Mouse (Mus musculus): ENCODE results near the gene Fam20c. TPM values are rescaled to one million over a fixed set of nuclear protein-coding genes. Genes with fewer than 3 reads are reported as not detected.

Gene Fam20c
- polyA plus RNA-seq, 1 experiment, result 3.4 TPM

DNA sequence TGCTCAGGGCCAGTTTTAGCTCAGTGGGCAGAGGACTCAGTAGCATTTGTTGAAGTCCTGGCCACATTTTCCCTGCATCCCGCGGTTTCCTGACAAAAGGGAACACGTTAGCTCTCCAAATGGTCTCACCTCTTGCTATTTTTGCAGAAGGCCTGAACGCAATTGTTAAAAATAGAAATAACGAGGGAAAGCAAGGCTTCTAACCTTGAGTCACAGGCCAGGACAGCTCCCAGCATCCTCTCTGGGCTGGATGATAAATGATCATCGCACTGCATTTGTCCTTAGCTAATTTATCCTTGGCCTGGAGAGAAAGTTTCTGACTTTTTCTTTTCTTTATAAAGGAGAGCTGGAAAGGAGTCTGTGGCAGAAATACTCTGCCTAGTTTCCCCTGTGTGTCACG, 29.2 kb upstream of the Fam20c start:
- 73% methylated on average over 7 of the region's 7 CpGs for WGBS
- Histone ChIP-seq H3K27me3 (ENCODE audit: control insufficient read depth, insufficient read depth, low read length) (no peaks in the 10 kb centered on the region), H3K4me3 (ENCODE audit: low read depth, low read length) (no peak overlapping the region), H3K4me1 (ENCODE audit: control insufficient read depth, insufficient read depth, insufficient read length, low read length) (no peaks in the 10 kb centered on the region), H3K36me3 (ENCODE audit: control insufficient read depth, insufficient read depth, low read length) (no peaks in the 10 kb centered on the region), H3K27ac (ENCODE audit: insufficient read depth, low read depth, low read length) (no peak overlapping the region)
- TF ChIP-seq POLR2A (IDR thresholded peaks at IDR 0.05; ENCODE audit: low read depth, low read length) (no peak), CTCF (IDR thresholded peaks at IDR 0.05; ENCODE audit: extremely low read depth, insufficient read length, insufficient replicate concordance, low read depth, low read length) (no peak)

DNA sequence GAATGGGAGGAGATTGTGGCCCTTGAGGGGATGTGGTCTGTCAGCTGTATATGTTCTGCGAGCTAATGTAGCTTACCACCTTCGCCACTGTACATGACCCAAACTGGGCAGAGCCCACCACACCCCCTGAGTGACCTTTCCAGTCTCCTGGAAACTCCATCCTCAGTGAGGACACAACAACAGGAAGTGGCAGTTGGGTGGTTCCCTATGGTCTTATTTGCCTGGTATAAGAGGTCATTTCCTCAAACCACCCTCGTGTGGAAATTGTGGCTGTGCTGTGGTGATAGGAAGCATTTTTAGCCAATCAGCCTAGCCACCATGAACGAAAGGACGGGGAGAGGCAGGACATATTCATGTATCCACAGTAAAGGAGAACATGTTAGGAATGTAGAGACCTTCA, 23.5 kb upstream of the Fam20c start:
- Histone ChIP-seq H3K4me1 (ENCODE audit: control insufficient read depth, insufficient read depth, insufficient read length, low read length) (peaks cover 8% of the 10 kb centered on the region; the same call in 1 of the 2 replicates), H3K27ac (ENCODE audit: insufficient read depth, low read depth, low read length) (no peak overlapping the region), H3K36me3 (ENCODE audit: control insufficient read depth, insufficient read depth, low read length) (no peaks in the 10 kb centered on the region), H3K4me3 (ENCODE audit: low read depth, low read length) (no peak overlapping the region), H3K27me3 (ENCODE audit: control insufficient read depth, insufficient read depth, low read length) (no peaks in the 10 kb centered on the region)
- no peak for TF ChIP-seq POLR2A (IDR thresholded peaks at IDR 0.05; ENCODE audit: low read depth, low read length)
- TF ChIP-seq CTCF (IDR thresholded peaks at IDR 0.05; ENCODE audit: extremely low read depth, insufficient read length, insufficient replicate concordance, low read depth, low read length), result no peak
- WGBS, result 57% methylated on average over 5 of the region's 5 CpGs

DNA sequence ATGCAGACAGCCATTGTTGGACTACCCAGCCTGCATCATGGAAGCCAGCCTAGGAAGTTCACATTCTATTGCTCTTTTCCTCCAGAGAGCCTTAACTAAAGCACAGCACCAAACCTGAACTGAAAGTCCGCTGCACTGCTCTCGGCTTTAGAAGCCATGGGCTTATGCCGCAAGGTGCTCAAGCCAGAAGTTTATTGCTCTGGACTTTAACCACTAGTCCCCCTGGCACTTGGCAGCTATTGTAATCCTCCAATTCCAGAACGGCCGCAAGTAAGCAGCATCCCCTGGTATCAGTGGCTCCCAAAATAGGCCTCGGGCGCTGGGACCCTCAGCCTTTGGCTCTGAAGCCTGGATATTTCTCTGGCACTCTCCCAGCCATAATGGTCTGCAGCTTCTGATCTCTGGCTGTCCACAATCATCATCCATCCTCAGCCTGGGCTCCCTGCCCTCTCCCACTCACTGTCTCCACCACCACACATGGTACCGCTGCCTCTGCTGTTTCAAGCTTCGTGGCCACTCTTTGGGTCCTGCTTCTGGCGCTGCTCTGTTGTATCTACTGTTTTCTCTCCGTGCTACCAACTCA, 20.9 kb upstream of the Fam20c start:
- 39% methylated on average over 11 of the region's 11 CpGs for WGBS
- Histone ChIP-seq H3K27ac (ENCODE audit: insufficient read depth, low read depth, low read length) (no peak overlapping the region), H3K36me3 (ENCODE audit: control insufficient read depth, insufficient read depth, low read length) (no peaks in the 10 kb centered on the region), H3K4me3 (ENCODE audit: low read depth, low read length) (no peak overlapping the region), H3K27me3 (ENCODE audit: control insufficient read depth, insufficient read depth, low read length) (no peaks in the 10 kb centered on the region), H3K4me1 (ENCODE audit: control insufficient read depth, insufficient read depth, insufficient read length, low read length) (peaks cover 8% of the 10 kb centered on the region; the same call in 1 of the 2 replicates)
- TF ChIP-seq CTCF (IDR thresholded peaks at IDR 0.05; ENCODE audit: extremely low read depth, insufficient read length, insufficient replicate concordance, low read depth, low read length), result no peak
- TF ChIP-seq POLR2A (IDR thresholded peaks at IDR 0.05; ENCODE audit: low read depth, low read length), result no peak

DNA sequence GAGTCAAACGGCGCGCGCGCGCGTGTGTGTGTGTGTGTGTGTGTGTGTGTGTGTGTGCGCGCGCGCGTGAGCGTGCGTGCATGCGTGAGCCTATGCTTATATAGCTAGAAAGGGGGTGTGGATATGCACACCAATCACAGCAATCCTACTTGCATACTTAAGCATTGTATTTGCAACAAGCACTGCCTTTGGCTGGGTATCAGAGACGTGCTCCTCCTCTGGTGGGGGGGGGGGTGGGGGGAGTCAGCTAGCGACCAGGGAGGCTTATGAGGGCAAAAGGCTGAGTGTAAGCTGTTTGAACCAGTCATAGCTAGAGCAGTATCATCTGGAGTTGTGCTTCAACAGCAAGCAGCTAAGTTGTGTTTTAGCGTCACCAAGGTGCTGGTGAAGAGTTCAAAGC, 20.3 kb upstream of the Fam20c start:
- H3K27ac ChIP-seq (ENCODE audit: insufficient read depth, low read depth, low read length), result no peak overlapping the region
- H3K36me3 ChIP-seq (ENCODE audit: control insufficient read depth, insufficient read depth, low read length), result no peaks in the 10 kb centered on the region
- no peak overlapping the region for H3K4me3 ChIP-seq (ENCODE audit: low read depth, low read length)
- 77% methylated on average over 18 of the region's 18 CpGs for WGBS
- H3K4me1 ChIP-seq (ENCODE audit: control insufficient read depth, insufficient read depth, insufficient read length, low read length), result peaks cover 8% of the 10 kb centered on the region; the same call in 1 of the 2 replicates
- TF ChIP-seq CTCF (IDR thresholded peaks at IDR 0.05; ENCODE audit: extremely low read depth, insufficient read length, insufficient replicate concordance, low read depth, low read length) (no peak), POLR2A (IDR thresholded peaks at IDR 0.05; ENCODE audit: low read depth, low read length) (no peak)
- H3K27me3 ChIP-seq (ENCODE audit: control insufficient read depth, insufficient read depth, low read length), result no peaks in the 10 kb centered on the region

DNA sequence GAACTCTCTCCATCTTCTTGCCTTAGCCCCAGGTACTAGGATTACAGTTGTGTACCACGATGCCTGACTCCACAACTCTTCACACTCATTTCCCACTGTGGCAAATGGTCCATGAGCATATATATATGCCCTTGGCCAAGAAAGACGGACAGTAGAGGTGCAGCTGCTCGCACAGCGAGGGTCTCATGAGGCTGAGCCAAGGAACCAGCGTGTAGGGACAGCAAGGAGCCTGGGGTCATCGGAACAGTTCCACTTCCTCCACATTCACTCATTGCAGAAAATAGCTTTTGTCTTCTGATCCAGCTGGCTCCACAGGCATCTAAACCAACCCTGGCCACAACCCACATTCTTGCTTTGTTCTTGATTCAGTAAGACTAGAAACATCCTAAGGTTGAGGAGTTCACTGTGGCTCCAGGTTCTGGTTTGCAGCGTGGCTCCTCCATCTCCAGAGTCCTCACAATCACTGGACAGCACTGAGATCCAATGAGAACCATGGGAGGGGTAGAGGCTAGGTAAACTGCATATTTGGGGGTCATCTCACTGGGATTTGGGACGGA, 19.0 kb upstream of the Fam20c start:
- Histone ChIP-seq H3K36me3 (ENCODE audit: control insufficient read depth, insufficient read depth, low read length) (no peaks in the 10 kb centered on the region), H3K27me3 (ENCODE audit: control insufficient read depth, insufficient read depth, low read length) (no peaks in the 10 kb centered on the region; the same call in 1 of the 2 replicates), H3K4me1 (ENCODE audit: control insufficient read depth, insufficient read depth, insufficient read length, low read length) (peaks cover 8% of the 10 kb centered on the region; the same call in 1 of the 2 replicates), H3K4me3 (ENCODE audit: low read depth, low read length) (no peak overlapping the region), H3K27ac (ENCODE audit: insufficient read depth, low read depth, low read length) (no peak overlapping the region)
- 90% methylated on average over 8 of the region's 8 CpGs for WGBS
- TF ChIP-seq POLR2A (IDR thresholded peaks at IDR 0.05; ENCODE audit: low read depth, low read length) (no peak), CTCF (IDR thresholded peaks at IDR 0.05; ENCODE audit: extremely low read depth, insufficient read length, insufficient replicate concordance, low read depth, low read length) (no peak)

DNA sequence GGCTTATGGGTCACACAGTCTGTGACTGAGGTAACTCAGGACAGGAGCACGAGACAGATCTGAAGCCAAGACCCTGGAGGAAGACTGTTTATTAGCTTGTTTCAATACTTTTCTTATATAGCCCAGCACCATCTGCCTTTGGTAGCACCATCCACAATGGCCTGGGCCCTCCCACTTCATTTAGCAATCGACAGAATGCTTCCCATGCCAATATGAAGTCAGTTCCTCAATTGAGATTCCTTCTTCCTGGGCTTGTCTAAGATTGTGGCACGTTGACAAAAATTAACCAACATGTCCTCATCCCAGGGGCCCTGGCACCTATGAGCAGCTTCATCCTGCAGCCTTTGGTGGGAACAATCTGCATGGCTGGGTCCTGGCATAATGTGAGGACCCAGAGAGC, 14.2 kb upstream of the Fam20c start:
- Histone ChIP-seq H3K4me3 (ENCODE audit: low read depth, low read length) (no peak overlapping the region), H3K36me3 (ENCODE audit: control insufficient read depth, insufficient read depth, low read length) (no peaks in the 10 kb centered on the region), H3K27me3 (ENCODE audit: control insufficient read depth, insufficient read depth, low read length) (no peaks in the 10 kb centered on the region; the same call in 1 of the 2 replicates), H3K4me1 (ENCODE audit: control insufficient read depth, insufficient read depth, insufficient read length, low read length) (no peaks in the 10 kb centered on the region; the same call in 1 of the 2 replicates), H3K27ac (ENCODE audit: insufficient read depth, low read depth, low read length) (no peak overlapping the region)
- TF ChIP-seq CTCF (IDR thresholded peaks at IDR 0.05; ENCODE audit: extremely low read depth, insufficient read length, insufficient replicate concordance, low read depth, low read length) (no peak), POLR2A (IDR thresholded peaks at IDR 0.05; ENCODE audit: low read depth, low read length) (no peak)
- WGBS, result 69% methylated on average over 3 of the region's 3 CpGs

DNA sequence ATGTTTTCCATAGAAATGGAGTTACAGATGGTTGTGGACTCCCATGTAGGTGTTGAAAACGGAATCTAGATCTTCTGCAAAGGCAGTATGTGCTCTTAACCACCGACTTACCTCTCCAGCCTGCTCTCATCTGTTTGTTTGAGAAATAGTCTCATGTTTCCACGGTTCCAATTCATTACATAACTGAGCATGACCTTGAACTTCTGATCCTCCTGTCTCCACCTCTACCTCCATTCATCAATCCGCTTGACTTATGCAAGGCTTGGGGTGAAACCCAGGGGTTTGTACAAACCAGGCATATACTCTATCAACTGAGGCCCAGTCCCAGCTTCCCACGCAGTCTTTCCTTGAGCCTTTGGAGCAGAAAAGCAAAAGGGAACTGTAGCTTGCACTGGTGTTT, 12.8 kb upstream of the Fam20c start:
- Histone ChIP-seq H3K36me3 (ENCODE audit: control insufficient read depth, insufficient read depth, low read length) (no peaks in the 10 kb centered on the region), H3K27ac (ENCODE audit: insufficient read depth, low read depth, low read length) (no peak overlapping the region), H3K4me1 (ENCODE audit: control insufficient read depth, insufficient read depth, insufficient read length, low read length) (no peaks in the 10 kb centered on the region; the same call in 1 of the 2 replicates), H3K27me3 (ENCODE audit: control insufficient read depth, insufficient read depth, low read length) (no peaks in the 10 kb centered on the region; the same call in 1 of the 2 replicates), H3K4me3 (ENCODE audit: low read depth, low read length) (no peak overlapping the region)
- TF ChIP-seq CTCF (IDR thresholded peaks at IDR 0.05; ENCODE audit: extremely low read depth, insufficient read length, insufficient replicate concordance, low read depth, low read length) (no peak), POLR2A (IDR thresholded peaks at IDR 0.05; ENCODE audit: low read depth, low read length) (no peak)
- WGBS, result 71% methylated on average over 5 of the region's 5 CpGs

Data from small intestine, adult 2 months (tissue).